Mouse (Mus musculus) E14TG2a.4 (cell line): ENCODE measurements around the gene C1qtnf12.

Source experiments
- H3K27me3 ChIP-seq: 2 replicates; pipeline ENCODE4 v1.6.1; 2014; ENCODE audit warnings: low read length, control low read depth; ENCODE audit not compliant: insufficient read depth
- H3K36me3 ChIP-seq: 2 replicates; pipeline ENCODE4 v1.6.1; 2014; ENCODE audit warnings: low read length, control low read depth; ENCODE audit not compliant: insufficient read depth
- H3K4me1 ChIP-seq: replicated peaks from 2 replicates; pipeline ENCODE4 v1.6.1; 2014; ENCODE audit warnings: low read depth, low read length, control low read depth
- H3K4me3 ChIP-seq: replicated peaks from 2 replicates; pipeline ENCODE4 v1.5.1; 2014; ENCODE audit warnings: mild to moderate bottlenecking, low read length
- H3K9me3 ChIP-seq: 2 replicates; pipeline ENCODE4 v1.6.1; 2014; ENCODE audit warnings: low read length, control low read depth
- CTCF ChIP-seq: conservative IDR thresholded peaks from 2 replicates; pipeline ENCODE4 v1.5.1; 2014; ENCODE audit warnings: low read length
- NANOG ChIP-seq: IDR thresholded peaks from 2 replicates; pipeline ENCODE4 v1.6.1; 2014; ENCODE audit warnings: borderline replicate concordance, low read length, mixed read lengths
- POU5F1 ChIP-seq: IDR thresholded peaks from 2 replicates; pipeline ENCODE4 v1.6.1; 2014; ENCODE audit warnings: low read length, borderline replicate concordance

The C1qtnf12 gene

DNA sequence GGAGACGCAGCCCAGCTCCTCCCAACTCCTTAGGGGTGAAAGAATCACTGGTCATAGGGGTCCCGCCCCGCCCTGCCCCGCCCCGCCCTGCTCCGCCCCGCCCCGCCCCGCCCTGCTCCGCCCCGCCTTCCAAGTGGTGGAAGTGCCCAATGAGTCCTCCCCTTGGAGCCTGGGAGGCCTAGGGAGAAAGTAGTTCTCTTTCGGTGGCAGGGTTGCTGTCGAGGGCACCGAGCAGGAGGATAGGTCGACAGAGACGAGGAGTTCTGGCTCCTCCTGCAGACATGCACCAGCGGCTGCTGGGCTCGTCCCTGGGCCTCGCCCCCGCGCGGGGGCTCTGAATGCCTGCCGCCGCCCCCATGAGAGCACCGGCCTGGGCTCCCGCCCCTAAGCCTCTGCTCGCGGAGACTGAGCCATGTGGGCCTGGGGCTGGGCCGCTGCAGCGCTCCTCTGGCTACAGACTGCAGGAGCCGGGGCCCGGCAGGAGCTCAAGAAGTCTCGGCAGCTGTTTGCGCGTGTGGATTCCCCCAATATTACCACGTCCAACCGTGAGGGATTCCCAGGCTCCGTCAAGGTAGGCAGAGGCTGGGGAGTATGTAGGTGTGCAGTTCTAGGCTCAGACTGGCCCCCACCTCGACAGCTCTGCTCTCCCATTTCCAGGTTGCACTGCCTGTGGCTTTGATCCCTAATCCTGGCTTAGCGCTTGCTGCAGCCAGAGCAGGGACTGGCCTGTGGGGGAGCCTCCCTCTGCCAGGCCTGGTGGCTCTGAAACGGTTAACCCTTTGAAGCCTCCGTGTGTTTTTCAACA lies at the start of gene C1qtnf12:
Gene C1qtnf12 (plus strand): TSS at position 152 of the 805 bp plus-strand sequence.
- Histone ChIP-seq H3K9me3 (no peaks in the 10 kb centered on the region), H3K4me1 (peaks cover 30% of the 10 kb centered on the region), H3K36me3 (peaks cover 63% of the 10 kb centered on the region), H3K4me3 (peak within 1 kb of the TSS; percentile 72), H3K27me3 (no peaks in the 10 kb centered on the region)
- TF ChIP-seq CTCF (no peak), NANOG (no peak), POU5F1 (no peak)

DNA sequence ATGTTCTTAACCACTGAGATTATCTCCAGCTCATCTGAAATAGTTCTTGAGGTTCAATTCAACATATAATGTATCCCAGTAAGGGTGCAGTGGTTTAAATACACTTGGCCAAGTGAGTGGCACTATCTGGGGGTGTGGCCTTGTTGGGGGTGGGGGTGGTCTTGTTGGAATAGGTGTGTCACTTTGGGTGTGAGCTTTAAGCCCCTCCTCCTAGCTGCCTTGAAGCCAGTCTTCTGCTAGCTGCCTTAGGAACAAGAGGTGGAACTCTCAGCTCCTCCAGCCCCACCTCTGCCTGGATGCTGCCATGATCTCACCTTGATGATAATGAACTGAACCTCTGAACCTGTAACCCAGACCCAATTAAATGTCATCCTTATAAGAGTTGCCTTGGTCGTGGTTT lies 30.1 kb upstream of the C1qtnf12 start:
- H3K4me1 ChIP-seq = peaks cover 13% of the 10 kb centered on the region
- no peak overlapping the region for H3K4me3 ChIP-seq
- 0 out of 2 replicates have a peak, but pooled peaks cover 5% of the 10 kb centered on the region for H3K27me3 ChIP-seq
- TF ChIP-seq CTCF (no peak), NANOG (no peak)
- H3K9me3 ChIP-seq = no peaks in the 10 kb centered on the region
- H3K36me3 ChIP-seq = no peaks in the 10 kb centered on the region

DNA sequence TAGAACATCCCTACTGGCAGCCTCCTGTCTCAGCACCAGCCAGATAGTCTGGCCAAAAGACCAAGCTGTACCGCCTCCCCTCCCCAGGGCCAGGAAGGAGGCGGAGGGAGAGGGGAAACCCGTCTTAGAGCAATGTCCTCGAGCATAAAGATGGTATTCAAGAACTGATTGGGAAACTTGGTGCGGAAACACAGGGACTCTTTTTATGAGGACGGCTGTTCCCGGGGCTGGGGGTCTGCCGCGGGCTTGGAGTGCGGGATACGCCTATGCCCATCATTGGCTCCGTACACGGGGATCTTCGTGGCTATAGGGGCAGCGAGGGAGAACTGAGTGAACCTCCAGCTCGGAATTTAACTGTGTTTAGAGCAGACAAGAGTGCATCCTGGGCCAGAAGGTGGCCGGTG lies 19.1 kb upstream of the C1qtnf12 start:
- Histone ChIP-seq H3K36me3 (peaks cover 22% of the 10 kb centered on the region), H3K9me3 (no peaks in the 10 kb centered on the region), H3K4me1 (peaks cover 39% of the 10 kb centered on the region), H3K27me3 (no peaks in the 10 kb centered on the region), H3K4me3 (peak overlapping the region; percentile 96)
- TF ChIP-seq CTCF = no peak
- no peak for TF ChIP-seq NANOG
- no peak for TF ChIP-seq POU5F1

DNA sequence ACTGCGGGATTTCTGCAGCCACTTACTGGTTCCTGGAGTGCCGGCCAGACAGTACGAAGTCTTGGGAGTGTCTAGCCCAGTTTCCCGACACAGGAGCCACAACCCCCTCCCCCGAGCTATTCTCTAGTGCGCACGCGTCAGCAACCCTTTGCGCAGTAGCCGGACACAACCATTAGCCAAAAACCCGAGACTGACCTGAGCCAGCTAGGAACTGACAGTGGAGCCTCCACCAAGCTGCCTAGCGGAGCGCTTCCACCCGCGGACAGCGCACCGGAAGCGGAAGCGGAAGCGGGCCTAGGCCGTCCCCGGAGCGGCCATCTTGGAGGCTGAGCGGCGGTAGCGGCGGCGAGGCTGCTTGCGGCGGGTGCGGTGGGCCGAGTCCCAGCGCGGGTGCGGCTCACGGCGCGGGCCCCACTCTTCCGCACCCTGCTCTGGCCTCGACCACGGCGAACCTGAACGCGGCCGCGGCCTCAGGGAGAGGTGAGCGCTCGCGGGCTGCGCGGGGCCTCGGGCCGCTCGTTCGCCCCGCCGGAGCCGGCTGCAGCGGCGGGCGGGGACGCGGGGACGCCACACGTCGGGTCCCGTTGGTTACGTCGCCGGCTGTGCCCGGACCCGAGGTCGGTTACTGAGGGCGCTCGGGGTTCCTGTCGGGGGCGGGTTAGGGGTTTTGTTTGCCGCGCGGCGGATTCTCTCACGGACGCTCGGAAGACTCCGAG lies 18.4 kb upstream of the C1qtnf12 start, which contains the start of gene Ube2j2:
Gene Ube2j2 (plus strand): TSS at position 298 of the 716 bp plus-strand sequence.
- TF ChIP-seq NANOG = no peak

DNA sequence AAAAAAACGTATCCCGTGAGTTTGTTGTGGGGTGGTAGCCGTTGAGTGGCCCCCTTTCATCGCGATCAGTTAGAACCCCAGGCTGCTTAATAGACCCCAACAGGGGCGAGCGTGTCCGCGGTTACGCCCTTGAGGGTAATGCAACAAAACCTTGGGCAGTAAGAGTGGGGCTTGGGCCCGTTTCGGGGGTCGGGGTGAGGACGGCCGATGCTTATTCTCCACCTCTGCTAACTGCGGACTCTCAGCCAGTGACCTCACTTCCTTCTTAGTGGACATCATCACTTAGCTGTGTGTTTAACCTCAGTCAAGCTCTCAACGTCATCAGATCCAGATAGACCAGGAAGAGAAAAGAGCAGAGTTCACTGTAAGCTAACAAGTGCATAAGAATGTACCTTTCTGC lies 17.8 kb upstream of the C1qtnf12 start:
- Histone ChIP-seq H3K9me3 (no peaks in the 10 kb centered on the region), H3K4me3 (peak overlapping the region; percentile 96), H3K36me3 (peaks cover 34% of the 10 kb centered on the region), H3K27me3 (no peaks in the 10 kb centered on the region), H3K4me1 (peaks cover 46% of the 10 kb centered on the region)
- no peak for TF ChIP-seq CTCF
- TF ChIP-seq POU5F1 = no peak
- no peak for TF ChIP-seq NANOG

More for the DNA sequence above, 18.4 kb upstream of the C1qtnf12 start, which contains the start of gene Ube2j2:
- no peaks in the 10 kb centered on the region for H3K27me3 ChIP-seq
- peaks cover 29% of the 10 kb centered on the region for H3K36me3 ChIP-seq
- no peaks in the 10 kb centered on the region for H3K9me3 ChIP-seq
- H3K4me1 ChIP-seq = peaks cover 46% of the 10 kb centered on the region
- peak within 1 kb of the TSS; percentile 96 for H3K4me3 ChIP-seq

DNA sequence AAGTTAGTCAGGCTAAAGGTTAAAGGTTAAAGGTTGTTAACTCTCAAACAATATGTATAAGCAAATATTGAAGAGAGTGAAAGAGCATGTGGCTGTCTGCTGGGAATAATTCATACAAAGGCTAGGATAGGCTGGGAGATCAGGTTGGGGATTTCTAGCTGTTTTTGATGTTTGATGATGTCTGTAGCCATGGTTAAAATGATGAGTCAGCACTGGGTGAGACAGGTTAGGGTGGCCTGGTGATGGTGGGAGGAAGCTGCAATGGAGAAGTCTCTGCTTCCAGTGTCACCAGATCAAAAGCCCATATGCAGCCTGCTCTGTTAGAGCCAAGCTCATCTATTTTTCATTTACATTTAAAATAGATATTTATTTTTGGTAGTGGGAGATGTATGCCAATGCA lies 15.0 kb upstream of the C1qtnf12 start:
- Histone ChIP-seq H3K36me3 (peaks cover 63% of the 10 kb centered on the region), H3K4me3 (no peak overlapping the region), H3K4me1 (peaks cover 57% of the 10 kb centered on the region), H3K27me3 (no peaks in the 10 kb centered on the region), H3K9me3 (no peaks in the 10 kb centered on the region)
- no peak for TF ChIP-seq POU5F1
- no peak for TF ChIP-seq NANOG
- TF ChIP-seq CTCF = no peak

DNA sequence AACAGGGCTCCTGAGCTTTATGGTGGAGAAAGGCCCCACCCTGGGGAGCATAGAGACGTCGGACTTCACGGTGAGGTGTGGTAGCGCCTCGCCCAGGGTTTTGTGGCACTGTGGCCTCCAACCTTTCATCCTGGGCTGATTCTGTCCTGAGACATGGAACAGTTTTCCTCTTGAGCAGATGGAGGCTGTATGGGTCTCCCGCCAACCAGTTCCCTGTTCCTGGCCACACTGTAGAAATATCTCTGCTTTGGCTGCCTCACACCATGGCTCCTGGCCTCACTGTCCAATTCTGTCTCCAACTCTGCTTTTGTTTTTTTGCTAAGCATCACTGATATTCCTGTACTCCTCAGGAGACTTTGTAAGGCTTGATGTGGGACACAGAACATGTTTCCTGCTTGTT lies 6.6 kb upstream of the C1qtnf12 start:
- H3K27me3 ChIP-seq = no peaks in the 10 kb centered on the region
- TF ChIP-seq NANOG (no peak), CTCF (no peak), POU5F1 (no peak)

DNA sequence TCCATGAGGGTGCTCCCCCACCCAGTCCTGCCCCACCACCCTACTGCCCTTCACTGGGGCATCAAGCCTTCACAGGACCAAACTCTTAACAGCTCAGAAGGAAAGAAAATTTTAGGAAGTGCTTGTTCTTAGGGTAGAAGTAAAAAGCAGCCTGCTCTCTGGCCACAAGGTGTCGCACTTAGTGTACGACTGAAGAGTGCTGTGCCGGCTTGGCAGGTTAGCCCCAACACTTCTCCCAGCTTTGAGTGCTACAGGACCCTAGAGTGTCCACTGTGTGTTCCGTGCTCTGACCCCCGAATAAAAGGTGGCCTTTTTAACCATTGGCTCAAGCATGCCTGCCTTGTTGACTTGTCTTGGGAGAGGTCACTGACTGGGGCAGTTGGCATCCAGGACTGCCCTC lies 2.8 kb upstream of the C1qtnf12 start:
- Histone ChIP-seq H3K36me3 (peaks cover 62% of the 10 kb centered on the region), H3K4me3 (no peak overlapping the region), H3K27me3 (no peaks in the 10 kb centered on the region), H3K4me1 (peaks cover 38% of the 10 kb centered on the region), H3K9me3 (no peaks in the 10 kb centered on the region)
- TF ChIP-seq NANOG (no peak), CTCF (peak; percentile 42)

More for the DNA sequence above, 6.6 kb upstream of the C1qtnf12 start:
- Histone ChIP-seq H3K4me3 (no peak overlapping the region), H3K4me1 (peaks cover 21% of the 10 kb centered on the region), H3K9me3 (no peaks in the 10 kb centered on the region), H3K36me3 (peaks cover 80% of the 10 kb centered on the region)
